Mouse (Mus musculus) gastrocnemius, postnatal 25 days (tissue): ENCODE measurements at regions not wholly inside any gene's neighbourhood (a gene's known extent, or its start where the extent isn't known, plus 50 kb on each side); places are given as distances from the start of the nearest gene placed in this dataset.

Experiments used
- DNase-seq: peaks from one replicate; pipeline ENCODE4 v3.0.0; 2022

DNA sequence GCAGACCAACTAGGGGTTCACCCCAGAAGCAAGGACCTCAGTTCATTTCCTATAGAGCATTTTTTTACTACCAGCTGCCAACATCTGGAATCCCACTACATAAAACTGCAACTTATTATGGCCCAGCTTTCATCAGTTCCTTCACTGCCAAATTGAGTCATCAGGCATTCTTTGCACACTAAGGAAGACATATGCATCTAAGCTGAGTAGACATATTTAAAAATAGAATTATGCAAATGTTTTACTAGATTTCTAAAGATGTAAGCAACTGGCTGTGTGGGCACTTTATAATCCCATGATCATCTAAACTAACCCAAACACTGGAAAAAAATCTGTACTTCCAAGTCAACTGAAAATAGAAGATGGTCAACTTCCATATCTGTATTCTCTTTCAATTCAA lies 415.9 kb upstream of the Rarb start:
- no peak for DNase-seq

GRCm38 (mm10) chr14:17211502-17211901 lies 392.5 kb upstream of the Rarb start:
- DNase-seq: no peak

DNA sequence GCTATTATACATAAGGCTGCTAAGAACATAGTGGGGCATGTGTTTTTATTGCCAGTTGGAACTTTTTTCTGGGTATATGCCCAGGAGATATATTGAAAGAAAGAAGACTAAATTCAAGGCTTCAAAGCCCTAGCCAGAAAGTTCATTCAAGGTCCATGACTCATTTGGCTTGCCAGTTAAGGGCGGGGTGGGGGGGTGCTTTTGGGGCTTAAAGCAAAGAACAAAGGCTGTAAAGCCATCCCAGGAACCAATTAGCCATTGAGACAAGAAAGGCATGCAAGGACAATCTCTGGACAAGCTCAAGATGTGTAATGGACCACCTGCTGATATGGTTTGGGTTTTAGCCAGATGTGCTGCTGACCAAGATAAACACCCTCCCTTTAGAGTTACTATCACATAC lies 386.7 kb upstream of the Rarb start:
- no peak for DNase-seq

- no peak for DNase-seq
Measured at GRCm38 (mm10) chr14:17203251-17204015, 384.5 kb upstream of the Rarb start.

DNA sequence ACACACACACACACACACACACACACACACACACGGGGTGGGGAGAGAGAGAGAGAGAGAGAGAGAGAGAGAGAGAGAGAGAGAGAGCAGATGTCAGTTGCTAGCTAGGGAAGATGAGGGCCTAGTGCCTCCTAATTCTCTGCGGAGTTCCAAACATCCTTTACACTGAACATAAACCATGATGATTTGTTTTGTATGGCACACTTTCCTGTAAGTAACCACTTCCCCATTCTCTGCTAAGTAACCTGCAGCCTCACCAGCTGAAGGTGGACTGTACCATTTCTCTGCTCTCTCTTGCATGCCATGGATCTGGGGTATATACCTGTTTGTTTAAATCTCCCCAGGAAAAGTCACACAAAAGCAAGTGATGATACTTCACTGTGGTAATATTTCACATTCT lies 374.0 kb upstream of the Rarb start:
- no peak for DNase-seq

DNA sequence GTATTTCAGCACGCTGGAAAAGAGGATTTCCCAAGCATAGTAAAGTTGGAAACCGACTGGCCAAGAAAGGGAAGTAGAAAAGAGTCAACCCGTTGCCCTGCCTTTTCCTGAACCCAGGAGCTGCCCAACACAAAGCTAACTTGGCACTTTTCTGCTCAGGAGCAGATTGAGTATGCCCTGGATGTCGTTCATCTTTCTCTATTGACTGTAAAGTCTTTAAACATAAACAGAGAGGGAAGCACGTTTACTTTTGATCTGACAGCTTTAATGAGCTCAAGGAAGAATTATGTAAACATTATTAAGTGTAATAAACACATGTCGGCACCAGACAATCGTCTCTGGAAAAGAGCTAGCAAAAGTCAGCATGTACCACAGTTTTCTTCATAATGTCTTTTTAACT lies 354.3 kb upstream of the Rarb start:
- no peak for DNase-seq

GRCm38 (mm10) chr14:17172330-17173110 lies 353.6 kb upstream of the Rarb start:
- DNase-seq: peak; percentile 46

DNA sequence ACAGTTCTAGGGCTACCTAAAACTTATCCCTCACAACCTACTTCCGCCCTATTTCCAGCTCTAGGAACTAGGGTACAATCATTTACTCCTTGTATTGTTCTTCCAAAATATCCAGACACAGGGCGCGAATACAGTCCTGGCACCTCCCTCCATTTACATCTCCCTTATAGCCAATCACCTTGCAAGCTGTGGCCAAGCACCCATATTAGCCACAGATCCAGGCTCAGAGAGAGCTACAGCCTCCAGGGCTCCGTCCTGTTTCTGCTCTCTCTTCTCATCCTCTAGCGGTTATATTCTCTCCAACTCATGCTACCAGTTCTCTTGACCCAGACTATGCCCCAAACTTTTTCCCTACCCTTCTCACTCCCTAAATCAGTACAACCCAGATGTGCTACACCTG lies 352.9 kb upstream of the Rarb start:
- DNase-seq: no peak

DNA sequence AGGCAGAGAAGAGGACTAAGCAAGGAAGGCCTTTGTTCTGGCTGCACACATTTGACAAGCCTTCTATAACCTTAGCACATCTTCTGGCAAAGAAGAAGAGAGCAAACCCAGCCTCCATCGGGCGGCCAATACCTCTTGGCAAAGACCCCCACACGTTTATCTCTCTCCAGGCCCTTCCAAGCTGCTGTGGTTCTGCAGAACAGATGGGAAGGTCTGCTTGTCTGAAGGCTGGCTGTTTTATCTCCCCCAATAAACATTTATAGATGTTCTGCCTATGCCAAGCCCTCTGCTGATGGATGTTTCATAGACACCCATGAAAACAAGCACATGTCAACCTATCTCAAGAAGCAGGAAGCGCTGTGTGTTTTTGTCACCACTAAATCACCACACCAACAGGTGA lies 339.4 kb upstream of the Rarb start:
- no peak for DNase-seq

DNA sequence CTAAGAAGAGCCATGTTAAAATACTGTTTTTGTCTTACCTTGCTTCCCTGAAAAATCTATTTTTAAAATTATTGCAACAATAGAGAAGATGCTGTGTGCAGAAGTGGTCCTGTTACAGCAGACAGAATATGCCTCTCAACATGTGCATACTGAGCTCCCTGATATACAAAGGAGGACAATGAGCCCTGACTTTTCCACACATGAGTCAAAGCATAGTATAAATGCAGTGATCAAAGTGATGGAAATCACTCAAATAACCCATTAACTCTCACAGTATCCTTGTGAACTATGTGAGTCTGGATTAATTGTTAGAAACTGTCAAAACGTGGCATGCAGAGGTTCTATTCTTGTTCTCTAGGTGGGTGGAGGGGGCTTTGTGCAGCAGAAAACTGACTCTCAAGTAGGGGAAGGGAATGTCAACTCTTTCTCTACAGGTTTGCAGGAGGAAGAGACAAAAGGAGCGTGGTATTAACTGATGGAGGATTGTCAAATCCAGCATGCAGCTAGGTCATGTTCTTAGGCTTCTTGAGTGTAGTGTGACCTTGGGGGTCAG lies 337.5 kb upstream of the Rarb start:
- DNase-seq: no peak

- DNase-seq: no peak
Measured at GRCm38 (mm10) chr14:17120679-17121078, 301.7 kb upstream of the Rarb start.

- DNase-seq: no peak
Measured at GRCm38 (mm10) chr14:17106668-17107067, 287.7 kb upstream of the Rarb start.

- DNase-seq: no peak
Measured at GRCm38 (mm10) chr14:17102486-17102885, 283.5 kb upstream of the Rarb start.

DNA sequence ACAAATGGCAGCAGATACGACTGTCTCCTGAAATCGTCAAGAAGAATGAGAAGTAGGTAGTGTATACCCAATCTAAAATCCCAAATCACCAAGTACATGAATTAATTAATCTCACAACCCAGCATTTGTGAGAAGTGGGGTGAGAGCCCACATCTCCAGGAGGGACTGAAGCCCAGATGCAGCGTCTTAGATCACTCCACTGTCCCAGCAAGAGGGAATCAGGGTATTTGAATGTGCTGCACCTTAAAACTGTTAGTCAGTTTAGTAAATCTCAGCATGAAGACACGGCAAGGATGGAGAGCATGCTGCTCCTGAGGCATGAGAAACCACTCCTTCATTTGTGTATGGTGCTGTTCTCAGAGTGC lies 271.6 kb upstream of the Rarb start:
- DNase-seq: no peak

DNA sequence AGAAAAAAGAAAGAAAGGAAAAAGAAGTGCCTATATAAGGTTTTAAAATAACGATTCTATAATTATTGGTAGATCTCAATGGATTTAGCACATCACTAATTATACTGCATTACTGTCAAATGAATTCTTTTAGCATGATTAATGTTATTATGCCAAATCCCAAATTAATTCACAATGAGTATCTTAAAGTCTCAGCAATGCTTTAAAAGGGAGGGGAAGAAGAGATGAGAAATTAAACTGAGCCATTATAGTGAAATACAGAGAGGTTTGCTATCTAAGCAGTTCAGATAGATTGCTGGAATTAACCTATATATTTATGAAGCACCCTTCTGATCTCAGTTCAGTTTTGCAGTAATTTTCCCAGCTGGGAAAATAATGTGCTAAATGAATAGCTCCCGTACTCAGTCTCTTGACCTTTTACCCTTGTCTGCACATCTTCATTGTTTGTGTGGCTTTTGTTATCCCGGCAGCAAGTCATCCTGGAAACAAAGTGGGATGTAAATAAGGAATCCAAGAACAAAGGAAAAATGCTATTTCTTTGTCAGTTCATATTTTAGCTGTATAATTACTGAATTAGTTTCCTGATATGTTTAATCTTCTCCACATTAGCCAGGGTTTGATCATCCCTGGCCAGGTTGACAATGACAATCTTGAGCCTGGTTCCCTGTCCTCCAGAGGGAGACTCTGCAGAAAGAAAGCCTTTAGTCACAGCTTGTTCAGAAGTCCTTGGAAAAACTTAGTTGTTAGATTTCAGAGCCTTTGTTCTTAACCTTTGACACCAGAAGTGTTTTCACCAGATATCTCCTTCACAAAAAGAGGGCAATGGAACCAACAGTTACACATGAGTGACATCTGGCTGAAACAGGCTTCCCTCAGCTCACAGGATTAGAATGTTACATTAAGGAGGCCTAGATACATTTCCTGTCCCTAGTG lies 270.9 kb upstream of the Rarb start:
- no peak for DNase-seq

DNA sequence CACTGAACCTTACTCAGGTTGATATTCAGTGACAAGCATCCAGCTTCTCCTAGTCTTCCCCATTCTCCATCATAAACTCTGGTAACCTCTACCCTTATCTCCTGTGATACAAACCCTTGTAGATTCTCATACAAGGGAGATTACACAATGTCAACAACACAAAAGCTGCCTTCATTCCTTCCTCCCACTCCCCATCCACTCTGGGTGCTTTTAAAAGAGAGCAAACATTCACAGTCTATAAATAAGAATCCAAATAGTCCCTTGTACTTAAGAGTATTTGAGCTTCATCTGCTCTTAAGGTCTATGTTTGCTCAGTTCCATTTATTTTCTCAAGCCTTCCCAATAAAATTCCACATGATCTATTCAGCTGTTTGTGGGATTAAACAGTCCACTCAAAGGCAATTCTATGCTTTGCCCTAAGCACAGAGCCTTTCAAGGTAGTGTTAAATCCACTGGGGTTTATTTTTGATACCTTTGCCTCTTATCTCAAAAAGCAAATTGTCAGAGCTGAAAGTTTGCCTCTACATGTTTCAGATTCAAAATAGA lies 270.2 kb upstream of the Rarb start:
- DNase-seq: no peak

- DNase-seq: no peak
Measured at GRCm38 (mm10) chr14:17087828-17088227, 268.9 kb upstream of the Rarb start.

DNA sequence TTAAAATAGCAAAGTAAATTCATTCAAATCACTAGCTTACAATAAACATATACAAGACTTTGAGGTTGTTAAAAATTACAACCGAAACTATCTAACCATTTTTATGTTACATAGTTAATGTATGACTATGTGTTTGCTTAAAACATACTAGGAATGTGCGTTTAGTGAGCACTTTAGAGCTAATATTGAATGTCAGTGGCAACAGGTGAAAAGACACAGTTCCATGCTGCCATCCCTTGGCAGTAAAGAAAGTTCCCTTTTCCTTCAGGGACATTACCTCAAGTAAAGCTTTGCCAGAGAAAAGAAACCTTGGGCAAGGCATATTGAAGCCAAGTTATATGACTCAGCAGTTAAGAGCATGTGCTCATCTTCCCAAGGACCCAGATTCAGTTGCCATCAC lies 265.0 kb upstream of the Rarb start:
- DNase-seq: no peak

- DNase-seq: no peak
Measured at GRCm38 (mm10) chr14:17081904-17082303, 262.9 kb upstream of the Rarb start.

DNA sequence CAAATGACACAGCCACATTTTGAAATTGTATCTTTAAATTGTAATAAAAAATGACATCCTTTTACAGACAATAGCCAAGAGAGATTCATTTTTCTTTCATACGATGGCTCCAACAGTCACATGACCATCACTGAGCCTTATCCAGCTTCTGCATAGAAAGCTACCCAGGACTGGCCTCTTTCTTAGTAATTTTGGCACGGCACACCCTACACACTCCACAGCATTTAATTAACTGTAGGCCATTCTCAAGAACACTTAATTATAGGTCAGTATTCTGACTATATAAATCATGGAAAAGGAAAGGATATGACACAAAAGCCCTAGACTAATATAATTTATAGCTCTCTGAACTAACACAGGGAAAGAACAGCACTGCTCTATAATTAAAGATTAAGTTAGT lies 260.6 kb upstream of the Rarb start:
- DNase-seq: no peak

DNA sequence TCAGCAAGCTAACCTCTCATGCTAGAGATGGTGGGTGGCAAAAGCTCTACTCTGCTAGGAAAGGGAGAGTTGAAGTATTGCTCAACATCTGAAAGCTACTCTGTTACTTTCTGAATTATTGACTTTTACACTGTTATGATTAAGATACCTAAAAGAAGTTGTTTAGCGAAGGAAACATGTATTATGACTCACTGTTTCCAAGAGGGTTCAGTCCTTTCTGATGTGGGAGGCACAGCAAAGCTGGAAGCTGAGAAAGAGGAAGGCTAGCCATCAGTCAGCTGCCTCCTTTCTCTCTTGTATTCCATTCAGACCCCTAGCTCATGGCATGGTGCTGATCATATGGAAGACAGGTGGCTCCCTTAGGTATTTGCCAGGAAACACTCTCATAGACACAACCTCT lies 242.4 kb upstream of the Rarb start:
- DNase-seq: no peak

DNA sequence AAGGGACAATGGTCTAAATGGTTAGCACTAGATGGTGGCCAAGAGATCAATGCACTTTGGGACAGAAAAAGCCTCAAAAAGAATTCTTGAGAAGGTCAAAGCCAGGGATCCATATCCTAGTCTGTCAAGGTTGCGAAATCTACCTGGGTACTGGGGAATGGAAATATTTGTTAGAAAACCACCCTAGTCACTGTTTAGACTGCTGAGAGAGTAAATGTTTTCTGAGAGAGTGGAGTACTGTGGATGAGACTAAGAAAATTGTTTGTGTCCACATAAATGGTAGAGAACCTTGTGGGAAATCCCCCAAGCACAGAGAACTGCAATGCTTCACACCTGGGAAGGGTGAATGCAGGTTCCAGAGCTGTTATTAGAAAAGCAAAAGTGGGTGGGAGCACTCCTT lies 239.5 kb upstream of the Rarb start:
- DNase-seq: no peak
